Mouse (Mus musculus): ENCODE measurements at regions not wholly inside any gene's neighbourhood (a gene's known extent, or its start where the extent isn't known, plus 50 kb on each side); places are given as distances from the start of the nearest gene placed in this dataset.

- Histone ChIP-seq H3K9me3 (replicated peaks; ENCODE audit: control insufficient read depth, insufficient read depth, low read length, poor library complexity, severe bottlenecking) (no peaks in the 10 kb centered on the region), H3K27ac (ENCODE audit: insufficient read depth, low read length) (no peak overlapping the region), H3K4me3 (ENCODE audit: low read depth, low read length) (no peak overlapping the region), H3K4me1 (ENCODE audit: control insufficient read depth, insufficient read depth, low read length) (peaks cover 2% of the 10 kb centered on the region), H3K36me3 (ENCODE audit: control insufficient read depth, insufficient read depth, low read length, poor library complexity, severe bottlenecking) (no peaks in the 10 kb centered on the region), H3K27me3 (ENCODE audit: control insufficient read depth, insufficient read depth, low read length, poor library complexity, severe bottlenecking) (no peaks in the 10 kb centered on the region; the same call in 1 of the 2 replicates), H3K9ac (ENCODE audit: low read depth, poor library complexity, severe bottlenecking) (no peak overlapping the region)
- TF ChIP-seq EP300 (IDR thresholded peaks at IDR 0.05; ENCODE audit: insufficient read depth, low read depth, low read length) (no peak), CTCF (IDR thresholded peaks at IDR 0.05; ENCODE audit: low read depth, low read length) (no peak), POLR2A (IDR thresholded peaks at IDR 0.05; ENCODE audit: insufficient read depth, low read length) (no peak)
Observed at GRCm38 (mm10) chr3:120983556-120984270, 187.8 kb downstream of the Rwdd3 start.

- H3K27ac ChIP-seq (ENCODE audit: insufficient read depth, low read length), result no peak overlapping the region
- H3K4me1 ChIP-seq (ENCODE audit: control insufficient read depth, insufficient read depth, low read length), result peaks cover 2% of the 10 kb centered on the region
- no peak for TF ChIP-seq CTCF (IDR thresholded peaks at IDR 0.05; ENCODE audit: low read depth, low read length)
- TF ChIP-seq EP300 (IDR thresholded peaks at IDR 0.05; ENCODE audit: insufficient read depth, low read depth, low read length), result no peak
- TF ChIP-seq POLR2A (IDR thresholded peaks at IDR 0.05; ENCODE audit: insufficient read depth, low read length), result no peak
- H3K36me3 ChIP-seq (ENCODE audit: control insufficient read depth, insufficient read depth, low read length, poor library complexity, severe bottlenecking), result no peaks in the 10 kb centered on the region
- no peak overlapping the region for H3K4me3 ChIP-seq (ENCODE audit: low read depth, low read length)
- no peak overlapping the region for H3K9ac ChIP-seq (ENCODE audit: low read depth, poor library complexity, severe bottlenecking)
- H3K9me3 ChIP-seq (replicated peaks; ENCODE audit: control insufficient read depth, insufficient read depth, low read length, poor library complexity, severe bottlenecking), result no peaks in the 10 kb centered on the region
- no peaks in the 10 kb centered on the region; the same call in 1 of the 2 replicates for H3K27me3 ChIP-seq (ENCODE audit: control insufficient read depth, insufficient read depth, low read length, poor library complexity, severe bottlenecking)
Observed at GRCm38 (mm10) chr3:120982795-120983555, 188.5 kb downstream of the Rwdd3 start.

- no peaks in the 10 kb centered on the region for H3K9me3 ChIP-seq (replicated peaks; ENCODE audit: control insufficient read depth, insufficient read depth, low read length, poor library complexity, severe bottlenecking)
- no peak overlapping the region for H3K4me3 ChIP-seq (ENCODE audit: low read depth, low read length)
- H3K4me1 ChIP-seq (ENCODE audit: control insufficient read depth, insufficient read depth, low read length), result peaks cover 2% of the 10 kb centered on the region
- H3K27me3 ChIP-seq (ENCODE audit: control insufficient read depth, insufficient read depth, low read length, poor library complexity, severe bottlenecking), result no peaks in the 10 kb centered on the region; the same call in 1 of the 2 replicates
- H3K36me3 ChIP-seq (ENCODE audit: control insufficient read depth, insufficient read depth, low read length, poor library complexity, severe bottlenecking), result no peaks in the 10 kb centered on the region
- TF ChIP-seq EP300 (IDR thresholded peaks at IDR 0.05; ENCODE audit: insufficient read depth, low read depth, low read length) (no peak), CTCF (IDR thresholded peaks at IDR 0.05; ENCODE audit: low read depth, low read length) (no peak), POLR2A (IDR thresholded peaks at IDR 0.05; ENCODE audit: insufficient read depth, low read length) (no peak)
- H3K27ac ChIP-seq (ENCODE audit: insufficient read depth, low read length), result no peak overlapping the region
- no peak overlapping the region for H3K9ac ChIP-seq (ENCODE audit: low read depth, poor library complexity, severe bottlenecking)
Observed at GRCm38 (mm10) chr3:120982218-120982617, 189.3 kb downstream of the Rwdd3 start.

GRCm38 (mm10) chr3:120970746-120971466, 200.6 kb downstream of the Rwdd3 start:
- Histone ChIP-seq H3K36me3 (ENCODE audit: control insufficient read depth, insufficient read depth, low read length, poor library complexity, severe bottlenecking) (no peaks in the 10 kb centered on the region), H3K9ac (ENCODE audit: low read depth, poor library complexity, severe bottlenecking) (no peak overlapping the region), H3K9me3 (replicated peaks; ENCODE audit: control insufficient read depth, insufficient read depth, low read length, poor library complexity, severe bottlenecking) (no peaks in the 10 kb centered on the region), H3K27me3 (ENCODE audit: control insufficient read depth, insufficient read depth, low read length, poor library complexity, severe bottlenecking) (no peaks in the 10 kb centered on the region), H3K27ac (ENCODE audit: insufficient read depth, low read length) (no peak overlapping the region), H3K4me3 (ENCODE audit: low read depth, low read length) (no peak overlapping the region), H3K4me1 (ENCODE audit: control insufficient read depth, insufficient read depth, low read length) (no peaks in the 10 kb centered on the region)
- TF ChIP-seq EP300 (IDR thresholded peaks at IDR 0.05; ENCODE audit: insufficient read depth, low read depth, low read length) (no peak), POLR2A (IDR thresholded peaks at IDR 0.05; ENCODE audit: insufficient read depth, low read length) (no peak), CTCF (IDR thresholded peaks at IDR 0.05; ENCODE audit: low read depth, low read length) (no peak)

- no peak overlapping the region for H3K9ac ChIP-seq (ENCODE audit: low read depth, poor library complexity, severe bottlenecking)
- no peak overlapping the region for H3K27ac ChIP-seq (ENCODE audit: insufficient read depth, low read length)
- no peaks in the 10 kb centered on the region for H3K36me3 ChIP-seq (ENCODE audit: control insufficient read depth, insufficient read depth, low read length, poor library complexity, severe bottlenecking)
- no peak for TF ChIP-seq POLR2A (IDR thresholded peaks at IDR 0.05; ENCODE audit: insufficient read depth, low read length)
- TF ChIP-seq CTCF (IDR thresholded peaks at IDR 0.05; ENCODE audit: low read depth, low read length), result no peak
- TF ChIP-seq EP300 (IDR thresholded peaks at IDR 0.05; ENCODE audit: insufficient read depth, low read depth, low read length), result no peak
- no peaks in the 10 kb centered on the region for H3K27me3 ChIP-seq (ENCODE audit: control insufficient read depth, insufficient read depth, low read length, poor library complexity, severe bottlenecking)
- H3K4me1 ChIP-seq (ENCODE audit: control insufficient read depth, insufficient read depth, low read length), result no peaks in the 10 kb centered on the region
- H3K9me3 ChIP-seq (replicated peaks; ENCODE audit: control insufficient read depth, insufficient read depth, low read length, poor library complexity, severe bottlenecking), result no peaks in the 10 kb centered on the region
- H3K4me3 ChIP-seq (ENCODE audit: low read depth, low read length), result no peak overlapping the region
Observed at GRCm38 (mm10) chr3:120946906-120947305, 224.6 kb downstream of the Rwdd3 start.

Data from ES-Bruce4 (cell line).